Mouse (Mus musculus): ENCODE results near the gene Btbd9.

The Btbd9 gene

GRCm38 (mm10) chr17:30245308-30245706, 331.0 kb downstream of the Btbd9 start:
- DNase-seq (ENCODE audit: low read depth, low spot score), result no peak

- no peak for DNase-seq (ENCODE audit: low read depth, low spot score)
These were observed 331.5 kb downstream of the Btbd9 start for GRCm38 (mm10) chr17:30244651-30245307.

- no peak for DNase-seq (ENCODE audit: low read depth, low spot score)
These were observed 332.7 kb downstream of the Btbd9 start for GRCm38 (mm10) chr17:30243540-30243939.

GRCm38 (mm10) chr17:30242647-30243046, 333.6 kb downstream of the Btbd9 start:
- DNase-seq (ENCODE audit: low read depth, low spot score), result no peak

GRCm38 (mm10) chr17:30241720-30242322, 334.5 kb downstream of the Btbd9 start:
- no peak for DNase-seq (ENCODE audit: low read depth, low spot score)

- DNase-seq (ENCODE audit: low read depth, low spot score), result no peak
These were observed 335.2 kb downstream of the Btbd9 start for GRCm38 (mm10) chr17:30241061-30241460.

GRCm38 (mm10) chr17:30240659-30241058, 335.6 kb downstream of the Btbd9 start:
- no peak for DNase-seq (ENCODE audit: low read depth, low spot score)

- DNase-seq (ENCODE audit: low read depth, low spot score), result no peak
These were observed 336.8 kb downstream of the Btbd9 start for GRCm38 (mm10) chr17:30239458-30239857.

GRCm38 (mm10) chr17:30237600-30237999, 338.7 kb downstream of the Btbd9 start:
- no peak for DNase-seq (ENCODE audit: low read depth, low spot score)

GRCm38 (mm10) chr17:30236611-30237010, 339.7 kb downstream of the Btbd9 start:
- no peak for DNase-seq (ENCODE audit: low read depth, low spot score)

GRCm38 (mm10) chr17:30235380-30235779, 340.9 kb downstream of the Btbd9 start:
- DNase-seq (ENCODE audit: low read depth, low spot score), result no peak

- no peak for DNase-seq (ENCODE audit: low read depth, low spot score)
These were observed 343.6 kb downstream of the Btbd9 start for GRCm38 (mm10) chr17:30232698-30233097.

GRCm38 (mm10) chr17:30231483-30231882, 344.8 kb downstream of the Btbd9 start:
- DNase-seq (ENCODE audit: low read depth, low spot score), result no peak

- no peak for DNase-seq (ENCODE audit: low read depth, low spot score)
These were observed 345.9 kb downstream of the Btbd9 start for GRCm38 (mm10) chr17:30230428-30230827.

GRCm38 (mm10) chr17:30228439-30229215, 347.7 kb downstream of the Btbd9 start:
- no peak for DNase-seq (ENCODE audit: low read depth, low spot score)

GRCm38 (mm10) chr17:30225030-30225740, 351.1 kb downstream of the Btbd9 start:
- no peak for DNase-seq (ENCODE audit: low read depth, low spot score)

- no peak for DNase-seq (ENCODE audit: low read depth, low spot score)
These were observed 353.5 kb downstream of the Btbd9 start for GRCm38 (mm10) chr17:30222837-30223236.

- no peak for DNase-seq (ENCODE audit: low read depth, low spot score)
These were observed 353.9 kb downstream of the Btbd9 start for GRCm38 (mm10) chr17:30222361-30222760.

- DNase-seq (ENCODE audit: low read depth, low spot score), result no peak
These were observed 354.6 kb downstream of the Btbd9 start for GRCm38 (mm10) chr17:30221677-30222076.

- no peak for DNase-seq (ENCODE audit: low read depth, low spot score)
These were observed 360.5 kb downstream of the Btbd9 start for GRCm38 (mm10) chr17:30215741-30216140.

GRCm38 (mm10) chr17:30214393-30214792, 361.9 kb downstream of the Btbd9 start:
- no peak for DNase-seq (ENCODE audit: low read depth, low spot score)

GRCm38 (mm10) chr17:30213371-30213770, 362.9 kb downstream of the Btbd9 start:
- no peak for DNase-seq (ENCODE audit: low read depth, low spot score)

Measured in retina, postnatal 7 days (tissue).